Mouse (Mus musculus) thymus, adult 2 months (tissue): ENCODE data around the gene Ube2o. TPM values are rescaled to one million over a fixed set of nuclear protein-coding genes. Genes with fewer than 3 reads are reported as not detected.
A peak's percentile ranks its signal among the peaks of the same experiment; 100 is the strongest.

Source experiments
- DNase-seq: peaks from one replicate; pipeline ENCODE4 v3.0.0; 2021
- H3K27ac ChIP-seq: fragments of 200-500 bp; 2 replicates; pipeline ENCODE4 v1.5.1; 2012; ENCODE audit warnings: low read length, control low read depth; ENCODE audit not compliant: control insufficient read depth, insufficient read depth
- H3K27me3 ChIP-seq: fragments of 200-500 bp; 2 replicates; pipeline ENCODE4 v1.6.1; 2012; ENCODE audit warnings: mild to moderate bottlenecking, low read length, moderate library complexity, mixed read lengths; ENCODE audit not compliant: control insufficient read depth, insufficient read depth
- H3K36me3 ChIP-seq: fragments of 200-500 bp; 2 replicates; pipeline ENCODE4 v1.6.1; 2012; ENCODE audit warnings: mild to moderate bottlenecking, low read length, moderate library complexity; ENCODE audit not compliant: control insufficient read depth, insufficient read depth
- H3K4me1 ChIP-seq: fragments of 200-500 bp; replicated peaks from 2 replicates; pipeline ENCODE4 v1.6.1; 2012; ENCODE audit warnings: low read length; ENCODE audit not compliant: control insufficient read depth, insufficient read depth
- H3K4me3 ChIP-seq: fragments of 200-500 bp; 2 replicates; pipeline ENCODE4 v1.5.1; 2012; ENCODE audit warnings: mild to moderate bottlenecking, low read length, control low read depth, moderate library complexity; ENCODE audit not compliant: control insufficient read depth, insufficient read depth
- CTCF ChIP-seq: fragments of 200-500 bp; IDR thresholded peaks from 2 replicates; pipeline ENCODE4 v1.5.1; 2012; ENCODE audit warnings: mild to moderate bottlenecking, control low read depth, low read length, moderate library complexity, borderline replicate concordance; ENCODE audit not compliant: control insufficient read depth, poor library complexity, insufficient read depth; ENCODE audit errors: extremely low read depth
- POLR2A ChIP-seq: fragments of 200-500 bp; IDR thresholded peaks from 2 replicates; pipeline ENCODE4 v1.6.1; 2012; ENCODE audit warnings: mild to moderate bottlenecking, low read length, control low read depth, moderate library complexity; ENCODE audit not compliant: control insufficient read depth, poor library complexity, insufficient read depth; ENCODE audit errors: extremely low read depth
- WGBS: fragments of 180-500 bp; shearing (Covaris S2); methylation state at CpG from one replicate; pipeline ENCODE4 v1.1.7; 2018; 5-methylcytosine and 5-hydroxymethylcytosine counted together
- polyA plus RNA-seq: library from polyadenylated mRNA; depleted of rRNA; stranded (reverse); fragments of >200 nt; gene quantifications from 2 replicates; pipeline ENCODE4 v1.2.3, GENCODE M21; 2012

Gene Ube2o
- polyA plus RNA-seq, 1 experiment = 26.5 TPM

GRCm38 (mm10) chr11:116567531-116567930 lies 13.7 kb downstream of the Ube2o start:
- H3K4me1 ChIP-seq = peaks cover 5% of the 10 kb centered on the region
- H3K27me3 ChIP-seq = no peaks in the 10 kb centered on the region
- H3K4me3 ChIP-seq = no peak overlapping the region
- TF ChIP-seq POLR2A (no peak), CTCF (no peak)
- H3K27ac ChIP-seq = no peak overlapping the region; the same call in 1 of the 2 replicates
- DNase-seq = no peak
- no peaks in the 10 kb centered on the region for H3K36me3 ChIP-seq
- 94% methylated on average over 8 of the region's 8 CpGs for WGBS

- 83% methylated on average over 7 of the region's 7 CpGs for WGBS
- DNase-seq = no peak
- no peaks in the 10 kb centered on the region for H3K27me3 ChIP-seq
- no peak overlapping the region for H3K4me3 ChIP-seq
- peaks cover 6% of the 10 kb centered on the region for H3K4me1 ChIP-seq
- no peak overlapping the region for H3K27ac ChIP-seq
- no peaks in the 10 kb centered on the region for H3K36me3 ChIP-seq
- TF ChIP-seq CTCF (no peak), POLR2A (no peak)
Observed at GRCm38 (mm10) chr11:116565283-116566041, 15.8 kb downstream of the Ube2o start.

- Histone ChIP-seq H3K4me3 (no peak overlapping the region), H3K4me1 (peaks cover 6% of the 10 kb centered on the region), H3K27ac (no peak overlapping the region), H3K36me3 (no peaks in the 10 kb centered on the region), H3K27me3 (no peaks in the 10 kb centered on the region)
- 91% methylated on average over 6 of the region's 6 CpGs for WGBS
- no peak for DNase-seq
- TF ChIP-seq POLR2A (no peak), CTCF (no peak)
Observed at GRCm38 (mm10) chr11:116556308-116556707, 24.9 kb downstream of the Ube2o start.

- DNase-seq = no peak
- WGBS = 0% methylated on average over 1 of the region's 1 CpGs
- no peaks in the 10 kb centered on the region for H3K36me3 ChIP-seq
- no peak overlapping the region for H3K4me3 ChIP-seq
- H3K27ac ChIP-seq = no peak overlapping the region
- no peaks in the 10 kb centered on the region for H3K27me3 ChIP-seq
- H3K4me1 ChIP-seq = peaks cover 4% of the 10 kb centered on the region
- TF ChIP-seq POLR2A (no peak), CTCF (no peak)
Observed at GRCm38 (mm10) chr11:116555572-116555971, 25.7 kb downstream of the Ube2o start.

GRCm38 (mm10) chr11:116554171-116554878 lies 26.9 kb downstream of the Ube2o start:
- H3K27ac ChIP-seq = no peak overlapping the region
- no peaks in the 10 kb centered on the region for H3K27me3 ChIP-seq
- peaks cover 4% of the 10 kb centered on the region for H3K4me1 ChIP-seq
- H3K36me3 ChIP-seq = no peaks in the 10 kb centered on the region
- TF ChIP-seq POLR2A (no peak), CTCF (peak; percentile 17; the same call in 1 of the 2 replicates)
- H3K4me3 ChIP-seq = no peak overlapping the region
- WGBS = 22% methylated on average over 12 of the region's 12 CpGs
- DNase-seq = peak; percentile 39

GRCm38 (mm10) chr11:116552194-116552593 lies 29.1 kb downstream of the Ube2o start:
- Histone ChIP-seq H3K36me3 (no peaks in the 10 kb centered on the region), H3K4me3 (no peak overlapping the region), H3K27me3 (no peaks in the 10 kb centered on the region), H3K4me1 (peaks cover 4% of the 10 kb centered on the region), H3K27ac (no peak overlapping the region)
- WGBS = 97% methylated on average over 1 of the region's 1 CpGs
- TF ChIP-seq POLR2A (no peak), CTCF (no peak)
- DNase-seq = no peak

- Histone ChIP-seq H3K27ac (no peak overlapping the region), H3K4me1 (peaks cover 4% of the 10 kb centered on the region)
- no peak for DNase-seq
Observed at GRCm38 (mm10) chr11:116550748-116551147, 30.5 kb downstream of the Ube2o start.

More at GRCm38 (mm10) chr11:116550748-116551147, 30.5 kb downstream of the Ube2o start:
- H3K4me3 ChIP-seq = no peak overlapping the region
- 88% methylated on average over 7 of the region's 7 CpGs for WGBS
- H3K36me3 ChIP-seq = no peaks in the 10 kb centered on the region
- no peak for TF ChIP-seq CTCF
- no peak for TF ChIP-seq POLR2A
- H3K27me3 ChIP-seq = no peaks in the 10 kb centered on the region
